Mouse (Mus musculus): ENCODE results near the gene Bcas1.

Gene Bcas1

DNA sequence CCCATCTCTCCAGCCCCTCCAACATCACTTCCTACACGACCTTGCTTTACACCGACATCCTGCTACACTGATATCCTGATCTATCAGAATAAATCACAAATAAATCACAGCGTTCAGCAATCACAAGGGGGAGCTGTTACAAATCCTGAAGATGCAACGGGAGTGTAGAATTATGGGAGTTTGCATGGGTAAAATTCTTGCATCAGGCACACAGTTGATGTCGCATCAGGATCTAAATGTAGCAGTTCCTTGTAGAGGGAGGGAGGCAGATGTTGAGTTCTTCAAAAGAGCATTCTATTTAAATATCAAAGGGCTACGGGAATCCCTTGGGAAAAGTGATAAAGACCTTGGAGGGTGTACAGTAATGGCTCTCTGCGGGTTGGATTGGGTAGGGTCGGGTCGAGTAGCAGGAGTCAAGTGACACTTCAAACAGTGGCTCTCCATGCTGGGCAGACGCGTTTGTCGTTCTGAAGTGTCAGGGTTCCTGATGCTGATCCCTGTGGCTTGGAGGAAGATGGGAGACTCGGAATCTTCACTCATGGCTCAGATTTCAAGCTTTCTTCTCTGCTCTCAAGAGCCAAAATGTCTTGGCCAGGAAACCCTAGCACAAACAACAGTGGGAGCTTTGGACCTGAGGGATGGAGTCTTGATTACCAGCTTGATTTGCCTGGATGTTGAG lies 16.0 kb downstream of the Bcas1 start:
- no peak for DNase-seq

DNA sequence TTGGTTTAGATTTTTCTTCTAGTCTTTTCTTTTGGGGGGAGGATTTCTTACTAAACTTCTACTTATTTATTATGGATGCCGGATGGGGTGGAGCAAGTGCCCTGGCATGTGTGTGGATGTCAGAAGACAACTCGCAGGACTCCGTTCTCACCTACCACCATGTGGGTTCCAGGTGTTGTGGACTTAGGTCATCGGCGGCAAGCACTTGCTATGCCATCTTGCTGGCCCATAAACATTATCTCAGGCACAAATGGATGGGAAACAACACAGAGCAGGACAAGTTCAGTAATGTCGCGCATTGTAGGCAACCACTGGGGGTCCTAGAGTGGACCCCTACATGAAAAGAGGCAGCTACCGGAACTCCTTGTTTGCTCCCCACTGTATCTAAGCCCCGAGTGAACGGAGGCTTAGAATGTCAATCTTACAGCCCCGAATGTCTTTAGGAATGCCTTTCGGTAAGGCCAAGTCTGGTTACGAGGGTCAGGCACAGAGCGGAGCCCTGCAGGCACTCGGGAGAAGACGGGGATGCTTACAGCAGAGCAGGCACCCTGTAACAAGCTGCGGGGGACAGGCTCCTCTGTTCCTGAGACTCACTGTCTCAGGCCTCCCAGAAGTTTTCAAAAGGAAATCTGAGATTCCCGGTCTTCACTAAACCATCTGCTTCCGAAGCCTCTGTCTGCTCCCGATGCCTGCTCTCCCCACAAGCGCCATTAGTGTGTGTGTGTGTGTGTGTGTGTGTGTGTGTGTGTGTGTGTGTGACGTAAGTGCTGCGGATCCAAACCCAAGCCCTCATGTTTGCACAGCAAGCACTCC lies 16.8 kb downstream of the Bcas1 start:
- DNase-seq, result no peak

DNA sequence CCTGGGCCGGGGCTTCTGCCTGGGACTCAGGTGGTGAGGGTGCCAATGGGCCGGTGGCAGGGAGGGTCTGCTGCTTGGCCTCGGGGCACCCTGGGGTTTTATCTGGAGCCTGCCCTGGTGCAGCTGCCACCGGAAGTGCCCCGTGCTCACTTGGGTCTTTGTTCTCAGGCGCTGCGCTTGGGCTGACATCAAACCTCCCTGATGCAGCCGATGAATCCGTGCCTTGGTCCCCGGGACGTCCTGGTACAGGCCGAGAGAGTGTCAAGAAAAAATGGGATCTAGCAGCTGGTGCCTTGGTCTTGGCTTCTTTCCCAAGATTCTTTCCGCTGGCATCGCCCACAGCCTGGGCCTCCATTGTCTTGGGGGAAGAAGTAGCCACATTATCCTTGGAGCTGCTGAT lies 21.2 kb downstream of the Bcas1 start:
- peak; percentile 15 for DNase-seq

- no peak for DNase-seq
Observed at GRCm38 (mm10) chr2:170404781-170405573, 22.7 kb downstream of the Bcas1 start.

GRCm38 (mm10) chr2:170403666-170404385 lies 23.8 kb downstream of the Bcas1 start:
- DNase-seq, result no peak

DNA sequence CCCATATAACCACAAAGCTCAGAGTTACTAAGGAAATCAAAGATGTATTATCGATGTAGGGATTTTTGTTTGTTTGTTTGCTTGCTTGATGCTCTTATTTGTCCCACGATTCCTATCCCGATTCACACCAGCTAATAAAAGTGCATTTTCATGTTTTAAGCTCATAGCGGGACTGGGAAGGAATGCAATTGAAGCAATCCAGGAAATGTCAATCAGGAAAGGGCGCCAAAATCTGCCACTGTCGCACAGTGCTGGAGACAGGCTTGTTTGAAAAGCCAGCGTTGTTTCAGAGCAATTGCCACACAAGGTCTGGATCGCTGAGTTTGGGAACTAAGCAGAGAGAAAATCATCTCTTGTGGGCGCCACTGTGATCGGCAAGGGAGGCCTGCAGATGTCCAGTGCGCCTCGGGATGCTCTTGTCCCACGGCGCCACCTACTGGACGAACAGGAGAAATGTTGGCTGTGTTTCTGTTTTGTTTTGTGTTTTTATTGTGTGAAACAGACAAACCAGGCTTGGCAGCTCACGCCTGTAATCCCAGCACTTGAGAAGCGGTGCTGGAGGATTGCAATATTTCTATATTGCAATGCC lies 26.3 kb downstream of the Bcas1 start:
- peak; percentile 64 for DNase-seq

GRCm38 (mm10) chr2:170400666-170401065 lies 27.0 kb downstream of the Bcas1 start:
- DNase-seq, result no peak

- no peak for DNase-seq
Observed at GRCm38 (mm10) chr2:170391994-170392393, 35.7 kb downstream of the Bcas1 start.

- DNase-seq, result no peak
Observed at GRCm38 (mm10) chr2:170388320-170388719, 39.3 kb downstream of the Bcas1 start.

- no peak for DNase-seq
Observed at GRCm38 (mm10) chr2:170385556-170385955, 42.1 kb downstream of the Bcas1 start.

- DNase-seq, result no peak
Observed at GRCm38 (mm10) chr2:170384770-170385169, 42.9 kb downstream of the Bcas1 start.

DNA sequence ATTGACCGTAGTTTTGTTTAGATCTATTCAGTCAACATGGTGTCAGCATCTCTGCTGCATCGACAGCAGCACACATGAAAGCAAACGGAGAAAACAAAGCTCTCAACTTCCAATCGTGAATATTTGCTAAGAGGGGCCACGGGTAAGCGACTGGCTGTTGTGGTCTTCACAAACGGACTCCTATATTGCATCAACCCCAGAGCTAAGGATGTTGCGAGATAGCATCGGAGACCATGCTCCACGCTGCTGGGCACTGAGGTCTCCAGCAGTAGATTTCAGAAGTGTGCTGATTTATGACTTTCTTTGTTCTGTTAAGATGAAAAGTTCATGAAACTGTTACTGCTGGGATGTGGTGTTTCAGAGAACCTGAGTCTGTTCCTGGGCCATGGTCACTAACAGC lies 54.3 kb downstream of the Bcas1 start:
- DNase-seq, result no peak

GRCm38 (mm10) chr2:170365676-170366075 lies 62.0 kb downstream of the Bcas1 start:
- no peak for DNase-seq

- no peak for DNase-seq
Observed at GRCm38 (mm10) chr2:170365271-170365670, 62.4 kb downstream of the Bcas1 start.

DNA sequence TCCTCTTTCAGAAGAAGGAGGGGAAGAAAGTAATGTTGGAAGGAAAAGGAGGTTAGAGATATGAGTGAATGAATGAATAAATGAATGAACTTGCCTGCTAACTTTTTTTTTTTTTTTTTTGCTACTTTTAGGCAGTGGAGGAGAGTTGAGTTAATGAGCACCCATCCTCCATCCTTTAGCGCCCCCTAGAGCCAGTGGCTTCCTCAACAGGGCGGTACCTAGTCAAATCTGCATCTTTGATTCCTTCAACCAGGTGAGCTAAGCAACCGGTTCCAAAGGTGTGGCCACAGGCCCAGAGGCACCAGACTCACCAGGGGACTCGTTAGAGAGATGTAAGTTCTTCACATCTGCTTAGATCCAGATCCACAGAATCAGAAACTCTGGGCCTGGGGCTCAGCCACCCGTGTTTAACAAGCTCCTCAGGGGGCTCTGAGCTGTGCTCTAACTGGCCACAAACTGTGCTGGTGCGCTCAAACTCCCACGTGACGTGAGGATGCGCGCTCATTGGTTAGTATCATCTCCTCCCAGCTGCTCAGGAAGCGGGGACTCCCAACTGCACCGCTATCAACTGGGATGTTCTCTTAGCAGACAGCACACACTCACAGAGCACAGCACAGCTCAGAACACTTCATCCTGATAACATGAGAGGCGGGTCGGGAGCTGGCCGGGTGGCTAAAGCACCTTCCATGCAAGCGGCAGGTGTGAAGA lies 70.8 kb downstream of the Bcas1 start:
- no peak for DNase-seq

GRCm38 (mm10) chr2:170354963-170355367 lies 72.7 kb downstream of the Bcas1 start:
- DNase-seq, result peak; percentile 76

DNA sequence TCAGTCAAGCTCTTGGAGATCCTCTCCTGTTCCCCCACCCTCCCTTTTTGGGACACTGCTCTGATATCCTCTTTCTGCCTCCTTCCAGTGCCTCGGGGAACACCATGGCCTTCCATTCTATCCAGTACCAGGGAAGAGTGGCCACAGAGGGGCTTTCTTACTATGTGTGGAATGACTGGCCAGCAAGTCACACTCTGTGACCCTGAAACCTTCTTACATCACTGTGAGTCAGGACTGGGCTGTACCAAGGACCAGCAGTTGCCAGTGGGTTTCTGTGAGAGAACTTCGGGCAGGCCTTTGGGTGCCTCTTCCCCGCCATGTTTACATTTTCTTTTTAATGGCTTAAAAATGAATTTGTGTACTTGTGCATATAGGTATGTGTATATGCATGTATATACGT lies 75.4 kb downstream of the Bcas1 start:
- no peak for DNase-seq

DNA sequence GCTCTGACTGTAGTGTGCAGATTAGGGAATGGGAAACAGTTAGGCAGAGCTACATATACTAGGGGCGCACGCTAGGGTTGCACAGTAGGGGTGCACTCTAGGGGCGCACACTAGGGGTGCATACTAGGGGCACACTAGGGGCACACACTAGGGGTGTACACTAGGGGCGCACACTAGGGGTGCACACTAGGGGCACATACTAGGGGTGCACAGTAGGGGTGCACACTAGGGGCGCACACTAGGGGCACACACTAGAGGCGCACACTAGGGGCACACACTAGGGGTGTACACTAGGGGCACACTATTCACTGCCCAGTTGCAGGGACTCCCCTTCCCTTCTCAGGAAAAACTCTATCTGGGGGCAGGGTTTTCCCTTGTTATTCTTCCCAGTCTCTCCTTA lies 75.8 kb downstream of the Bcas1 start:
- no peak for DNase-seq

- no peak for DNase-seq
Observed at GRCm38 (mm10) chr2:170349784-170350183, 77.9 kb downstream of the Bcas1 start.

DNA sequence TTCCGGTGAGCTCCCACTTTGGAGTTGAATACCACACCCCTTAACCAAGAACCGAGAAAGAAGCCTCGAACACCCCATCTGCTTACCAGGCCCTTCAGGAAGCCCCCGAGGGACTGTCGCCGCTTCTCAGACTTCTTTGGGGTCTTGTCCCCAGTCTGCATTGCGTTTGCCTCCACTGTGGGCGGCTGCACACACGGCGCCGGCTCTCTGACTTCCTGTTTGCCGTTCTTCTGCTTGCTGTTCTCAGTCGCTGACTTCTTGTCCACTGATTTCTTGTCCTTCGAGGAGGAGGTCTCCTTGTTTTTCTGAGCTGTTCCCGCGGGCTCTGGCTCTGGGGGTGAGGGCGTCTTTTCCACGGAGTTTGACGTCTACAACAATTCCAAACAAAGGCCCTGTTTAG lies 78.5 kb downstream of the Bcas1 start:
- DNase-seq, result no peak

DNA sequence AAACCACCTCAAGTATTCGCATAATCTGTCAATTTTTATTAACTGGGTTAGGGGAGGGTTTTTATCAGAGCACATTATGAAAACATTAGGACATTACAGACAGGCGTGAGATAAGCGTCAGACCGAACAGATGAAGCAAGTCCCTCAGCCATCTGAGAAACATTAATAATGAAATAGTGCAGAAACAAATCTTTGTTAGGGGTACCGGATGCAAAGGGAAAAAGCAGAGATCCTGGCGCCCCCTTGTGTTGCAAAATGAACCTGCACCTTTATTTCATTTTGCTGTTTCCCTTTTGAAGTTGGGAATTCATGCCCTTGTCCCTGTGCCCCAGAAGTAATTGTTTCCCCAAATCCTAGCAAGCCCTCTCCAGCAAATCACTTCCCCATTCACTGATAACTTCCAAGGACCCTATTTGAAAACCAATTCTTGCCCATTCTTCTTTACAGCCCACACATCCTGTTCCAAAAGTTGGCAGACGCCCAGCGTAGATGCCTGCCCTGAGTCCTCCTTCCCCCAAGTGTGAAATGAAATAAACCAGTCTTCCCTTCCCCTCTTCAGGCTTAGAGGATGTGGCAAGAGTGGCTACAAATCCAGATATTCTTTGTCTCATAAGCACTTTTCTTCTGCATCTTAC lies 80.4 kb downstream of the Bcas1 start:
- DNase-seq, result no peak

All from cerebellum, adult 9-10 months (tissue).